Mouse (Mus musculus) MEL (cell line): ENCODE measurements around the gene Erc2.

ENCODE experiments used
- CHD2 ChIP-seq: IDR thresholded peaks from 2 replicates; pipeline ENCODE4 v1.6.1; 2011; ENCODE audit warnings: low read length, improper control_type of control experiment
- CTCF ChIP-seq, 3 experiments: IDR thresholded peaks in 2 of 3; conservative IDR thresholded peaks in 1 of 3; 2 replicates each; pipeline ENCODE4 v1.5.1; 2011 to 2012; ENCODE audit warnings: low read length in 3 of 3, low read depth in 2 of 3, mild to moderate bottlenecking in 2 of 3, improper control_type of control experiment in 1 of 3, inconsistent platforms in 1 of 3, mixed read lengths in 1 of 3, moderate library complexity in 1 of 3; ENCODE audit not compliant: control insufficient read depth in 1 of 3, insufficient read depth in 1 of 3, poor library complexity in 1 of 3, severe bottlenecking in 1 of 3
- EP300 ChIP-seq, 2 experiments: IDR thresholded peaks; 2 replicates each; pipeline ENCODE4 v1.6.1; 2011; ENCODE audit warnings: improper control_type of control experiment in 2 of 2, low read length in 2 of 2, low read depth in 1 of 2, mild to moderate bottlenecking in 1 of 2
- GATA1 ChIP-seq: IDR thresholded peaks from 2 replicates; pipeline ENCODE4 v1.6.1; 2011; ENCODE audit warnings: low read depth, low read length, improper control_type of control experiment
- HCFC1 ChIP-seq: IDR thresholded peaks from 2 replicates; pipeline ENCODE4 v1.6.1; 2012; ENCODE audit warnings: low read depth, mild to moderate bottlenecking, inconsistent platforms, low read length, improper control_type of control experiment, moderate library complexity
- MXI1 ChIP-seq: IDR thresholded peaks from 2 replicates; pipeline ENCODE4 v1.6.1; 2011; ENCODE audit warnings: mild to moderate bottlenecking, low read depth, low read length, improper control_type of control experiment
- POLR2A ChIP-seq, 2 experiments: IDR thresholded peaks; 2 replicates each; pipeline ENCODE4 v1.6.1; 2011 to 2012; ENCODE audit warnings: low read length in 2 of 2, mild to moderate bottlenecking in 2 of 2, control low read depth in 1 of 2, improper control_type of control experiment in 1 of 2, low read depth in 1 of 2, moderate library complexity in 1 of 2; ENCODE audit not compliant: control insufficient read depth in 1 of 2, insufficient read depth in 1 of 2, poor library complexity in 1 of 2
- POLR2AphosphoS5 ChIP-seq: IDR thresholded peaks from 2 replicates; pipeline ENCODE4 v1.6.1; 2012; ENCODE audit warnings: low read depth, borderline replicate concordance, mild to moderate bottlenecking, inconsistent platforms, low read length, moderate library complexity, mixed read lengths
- RAD21 ChIP-seq: IDR thresholded peaks from 2 replicates; pipeline ENCODE4 v1.6.1; 2011; ENCODE audit warnings: mild to moderate bottlenecking, low read depth, low read length, improper control_type of control experiment
- TBP ChIP-seq: IDR thresholded peaks from 2 replicates; pipeline ENCODE4 v1.8.0; 2011; ENCODE audit warnings: low read depth, low read length, improper control_type of control experiment
- UBTF ChIP-seq: IDR thresholded peaks from 2 replicates; pipeline ENCODE4 v1.6.1; 2012; ENCODE audit warnings: low read depth, mild to moderate bottlenecking, inconsistent platforms, low read length, improper control_type of control experiment, moderate library complexity, borderline replicate concordance; ENCODE audit not compliant: insufficient read depth
- USF1 ChIP-seq: IDR thresholded peaks from 2 replicates; pipeline ENCODE4 v1.6.1; 2014; ENCODE audit warnings: low read depth, mild to moderate bottlenecking, inconsistent platforms, low read length, improper control_type of control experiment, moderate library complexity

- TF ChIP-seq GATA1 = no peak
- TF ChIP-seq EP300 (IDR thresholded peaks at IDR 0.05; ENCODE audit: low read depth in 1 of 2, low read length in 2 of 2) = no peak
- TF ChIP-seq RAD21 = no peak
- no peak for TF ChIP-seq MXI1
- TF ChIP-seq CTCF (IDR thresholded peaks at IDR 0.05 in 2 of 3, conservative IDR thresholded peaks at IDR 0.05 in 1 of 3; ENCODE audit: control insufficient read depth in 1 of 3, insufficient read depth in 1 of 3, low read depth in 2 of 3, low read length in 3 of 3, poor library complexity in 1 of 3, severe bottlenecking in 1 of 3) = no peak
- no peak for TF ChIP-seq POLR2A (IDR thresholded peaks at IDR 0.05; ENCODE audit: control insufficient read depth in 1 of 2, insufficient read depth in 1 of 2, low read depth in 1 of 2, low read length in 2 of 2, poor library complexity in 1 of 2)
- no peak for TF ChIP-seq HCFC1
- no peak for TF ChIP-seq UBTF
- TF ChIP-seq POLR2AphosphoS5 = no peak
- no peak for TF ChIP-seq CHD2
- TF ChIP-seq USF1 = no peak
- TF ChIP-seq TBP = no peak
Observed at GRCm38 (mm10) chr14:27860371-27861046, 238.3 kb downstream of the Erc2 start.
